Mouse (Mus musculus) limb, embryonic 12.5 days (tissue): ENCODE measurements at regions not wholly inside any gene's neighbourhood (a gene's known extent, or its start where the extent isn't known, plus 50 kb on each side); places are given as distances from the start of the nearest gene placed in this dataset.

ENCODE experiments used
- ATAC-seq: fragments of 200-750 bp; cut with Nextera tagmentation; 2 replicates; pipeline ENCODE4 v1.8.0; 2017; ENCODE audit warnings: low read depth, moderate TSS enrichment; ENCODE audit not compliant: insufficient number of reproducible peaks, insufficient read depth, low FRiP score, low TSS enrichment
- H3K27ac ChIP-seq: fragments of 300-500 bp; sonication (generic); 2 replicates; pipeline ENCODE4 v1.5.1; 2016; ENCODE audit warnings: mild to moderate bottlenecking, moderate library complexity
- H3K27me3 ChIP-seq: fragments of 300-500 bp; sonication (generic); 2 replicates; pipeline ENCODE4 v1.6.1; 2016; ENCODE audit warnings: mild to moderate bottlenecking, moderate library complexity
- H3K36me3 ChIP-seq: fragments of 300-500 bp; sonication (generic); 2 replicates; pipeline ENCODE4 v1.6.1; 2016; ENCODE audit warnings: mild to moderate bottlenecking, moderate library complexity
- H3K4me1 ChIP-seq: fragments of 300-500 bp; sonication (generic); replicated peaks from 2 replicates; pipeline ENCODE4 v1.6.1; 2016
- H3K4me2 ChIP-seq: fragments of 300-500 bp; sonication (generic); 2 replicates; pipeline ENCODE4 v1.6.1; 2016; ENCODE audit warnings: mild to moderate bottlenecking, moderate library complexity
- H3K4me3 ChIP-seq: fragments of 300-500 bp; sonication (generic); replicated peaks from 2 replicates; pipeline ENCODE4 v1.5.1; 2016; ENCODE audit warnings: mild to moderate bottlenecking
- H3K9ac ChIP-seq: fragments of 300-500 bp; sonication (generic); replicated peaks from 2 replicates; pipeline ENCODE4 v1.6.1; 2016; ENCODE audit warnings: mild to moderate bottlenecking, moderate library complexity
- H3K9me3 ChIP-seq: fragments of 300-500 bp; sonication (generic); 2 replicates; pipeline ENCODE4 v1.6.1; 2016; ENCODE audit warnings: mild to moderate bottlenecking, moderate library complexity
- WGBS: fragments of 180-500 bp; shearing (Covaris S2); methylation state at CpG from one replicate; pipeline ENCODE4 v1.1.7; 2016; 5-methylcytosine and 5-hydroxymethylcytosine counted together

GRCm38 (mm10) chrX:53976273-53977135 lies 179.0 kb upstream of the Xlr start:
- Histone ChIP-seq H3K4me1 (no peaks in the 10 kb centered on the region), H3K4me3 (peak overlapping the region; percentile 40), H3K27me3 (peaks cover 16% of the 10 kb centered on the region), H3K36me3 (no peaks in the 10 kb centered on the region), H3K9ac (no peak overlapping the region), H3K9me3 (no peaks in the 10 kb centered on the region), H3K4me2 (peak overlapping the region; percentile 67), H3K27ac (no peak overlapping the region)
- peak; percentile 42; the same call in 1 of the 2 replicates for ATAC-seq
- 25% methylated on average over 29 of the region's 42 CpGs for WGBS

GRCm38 (mm10) chrX:53975545-53976272 lies 178.2 kb upstream of the Xlr start:
- H3K4me1 ChIP-seq: no peaks in the 10 kb centered on the region
- peak; percentile 47; the same call in 1 of the 2 replicates for ATAC-seq
- H3K4me3 ChIP-seq: peak overlapping the region; percentile 40
- no peak overlapping the region for H3K9ac ChIP-seq
- H3K27me3 ChIP-seq: peaks cover 16% of the 10 kb centered on the region
- 9% methylated on average over 24 of the region's 28 CpGs for WGBS
- H3K27ac ChIP-seq: no peak overlapping the region
- peak overlapping the region; percentile 67 for H3K4me2 ChIP-seq
- H3K36me3 ChIP-seq: no peaks in the 10 kb centered on the region
- H3K9me3 ChIP-seq: no peaks in the 10 kb centered on the region

DNA sequence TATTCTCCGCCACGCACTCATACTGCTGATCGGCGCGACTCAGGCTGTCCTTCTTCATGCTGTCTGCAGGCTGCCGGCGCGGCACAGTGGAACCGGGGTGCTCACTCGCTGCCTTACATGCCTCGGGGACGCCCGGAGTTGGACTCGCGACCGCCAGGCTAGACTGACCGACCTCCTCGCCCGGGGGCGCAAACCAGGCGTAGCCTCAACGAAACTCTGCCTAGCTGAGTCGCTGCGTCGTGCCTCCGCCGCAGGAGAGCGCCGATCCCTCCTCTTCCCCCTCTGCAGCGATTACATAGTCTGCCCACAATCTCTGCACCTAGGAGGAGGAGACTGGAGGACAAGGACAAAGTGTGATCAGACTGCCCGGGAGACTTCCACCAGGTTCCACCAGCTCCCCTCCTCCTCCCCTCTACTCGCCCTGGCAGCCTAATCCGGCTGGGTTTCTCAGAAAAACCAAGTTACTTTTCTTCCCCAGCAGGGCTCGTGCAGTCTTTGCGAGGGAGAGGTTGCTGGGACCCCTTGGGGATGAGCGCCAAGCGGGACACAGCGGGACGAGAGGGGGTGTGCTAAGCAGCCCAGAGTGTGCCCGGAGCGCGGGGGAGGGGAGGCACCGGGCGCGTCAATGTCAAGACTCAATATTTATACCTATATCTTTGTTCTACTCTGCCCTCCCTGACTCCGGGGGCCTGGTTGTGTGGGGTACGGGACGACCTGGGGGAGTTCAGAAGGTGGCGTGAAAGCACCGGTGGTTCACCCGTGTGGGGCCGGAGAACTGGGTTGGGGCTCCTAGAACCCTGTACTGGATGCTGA lies 177.4 kb upstream of the Xlr start:
- Histone ChIP-seq H3K9ac (no peak overlapping the region; the same call in 1 of the 2 replicates), H3K27ac (no peak overlapping the region), H3K4me2 (peak overlapping the region; percentile 67), H3K27me3 (peaks cover 16% of the 10 kb centered on the region), H3K4me1 (no peaks in the 10 kb centered on the region), H3K36me3 (no peaks in the 10 kb centered on the region), H3K9me3 (no peaks in the 10 kb centered on the region), H3K4me3 (peak overlapping the region; percentile 40)
- WGBS: 17% methylated on average over 52 of the region's 52 CpGs
- ATAC-seq: no peak
